Mouse (Mus musculus): Measurements from ENCODE around the gene Cyld.

GRCm38 (mm10) chr8:88664947-88665346 lies 31.9 kb upstream of the Cyld start:
- TF ChIP-seq GATA1 (IDR thresholded peaks at IDR 0.05; ENCODE audit: low read length) = no peak
- no peak for TF ChIP-seq TAL1 (IDR thresholded peaks at IDR 0.05; ENCODE audit: low read length)
